Mouse (Mus musculus) gastrocnemius, adult 18-20 months (tissue): ENCODE measurements around the gene Zfand3. TPM values are rescaled to one million over a fixed set of nuclear protein-coding genes. Genes with fewer than 3 reads are reported as not detected.

Experiments used
- DNase-seq: peaks from one replicate; pipeline ENCODE4 v3.0.0; 2021; ENCODE audit warnings: low spot score
- total RNA-seq, 2 experiments: library from RNA; stranded (reverse); gene quantifications; 2 replicates each; pipeline ENCODE4 v1.2.3; 2021

The Zfand3 gene
- total RNA-seq, 2 experiments from 2014 or later: 211 to 216 TPM

- DNase-seq: peak; percentile 17
Observed at GRCm38 (mm10) chr17:30051523-30052346, 47.2 kb downstream of the Zfand3 start.

- DNase-seq: no peak
Observed at GRCm38 (mm10) chr17:30052347-30052742, 47.8 kb downstream of the Zfand3 start.

- DNase-seq: no peak
Observed at GRCm38 (mm10) chr17:30053463-30053862, 48.9 kb downstream of the Zfand3 start.

GRCm38 (mm10) chr17:30053871-30054270 lies 49.3 kb downstream of the Zfand3 start:
- DNase-seq: no peak

GRCm38 (mm10) chr17:30056226-30056625 lies 51.7 kb downstream of the Zfand3 start:
- peak; percentile 39 for DNase-seq

GRCm38 (mm10) chr17:30058594-30058993 lies 54.1 kb downstream of the Zfand3 start:
- DNase-seq: peak; percentile 24

GRCm38 (mm10) chr17:30059066-30059465 lies 54.5 kb downstream of the Zfand3 start:
- DNase-seq: no peak

GRCm38 (mm10) chr17:30061100-30061837 lies 56.7 kb downstream of the Zfand3 start:
- DNase-seq: no peak

- DNase-seq: no peak
Observed at GRCm38 (mm10) chr17:30063849-30064248, 59.3 kb downstream of the Zfand3 start.

- no peak for DNase-seq
Observed at GRCm38 (mm10) chr17:30064746-30065145, 60.2 kb downstream of the Zfand3 start.

- no peak for DNase-seq
Observed at GRCm38 (mm10) chr17:30069776-30070175, 65.2 kb downstream of the Zfand3 start.

- no peak for DNase-seq
Observed at GRCm38 (mm10) chr17:30070631-30071030, 66.1 kb downstream of the Zfand3 start.

- DNase-seq: no peak
Observed at GRCm38 (mm10) chr17:30072613-30073012, 68.1 kb downstream of the Zfand3 start.

- DNase-seq: no peak
Observed at GRCm38 (mm10) chr17:30075896-30076295, 71.4 kb downstream of the Zfand3 start.

- no peak for DNase-seq
Observed at GRCm38 (mm10) chr17:30084007-30084406, 79.5 kb downstream of the Zfand3 start.

- no peak for DNase-seq
Observed at GRCm38 (mm10) chr17:30086695-30087094, 82.2 kb downstream of the Zfand3 start.

GRCm38 (mm10) chr17:30088431-30088830 lies 83.9 kb downstream of the Zfand3 start:
- no peak for DNase-seq

GRCm38 (mm10) chr17:30090416-30090815 lies 85.9 kb downstream of the Zfand3 start:
- no peak for DNase-seq

GRCm38 (mm10) chr17:30093148-30093749 lies 88.7 kb downstream of the Zfand3 start:
- no peak for DNase-seq

- no peak for DNase-seq
Observed at GRCm38 (mm10) chr17:30097156-30097555, 92.6 kb downstream of the Zfand3 start.

GRCm38 (mm10) chr17:30097677-30098076 lies 93.1 kb downstream of the Zfand3 start:
- DNase-seq: no peak

- DNase-seq: no peak
Observed at GRCm38 (mm10) chr17:30099670-30100069, 95.1 kb downstream of the Zfand3 start.
